Mouse (Mus musculus) liver, adult 2 months (tissue): ENCODE measurements at regions not wholly inside any gene's neighbourhood (a gene's known extent, or its start where the extent isn't known, plus 50 kb on each side); places are given as distances from the start of the nearest gene placed in this dataset.

Experiments
- DNase-seq: peaks from one replicate; pipeline ENCODE4 v3.0.0-alpha.2; 2011; ENCODE audit warnings: low read depth, low spot score; ENCODE audit errors: extremely low read depth
- H3K27ac ChIP-seq: fragments of 200-500 bp; replicated peaks from 2 replicates; pipeline ENCODE4 v1.5.1; 2012; ENCODE audit warnings: low read depth, mild to moderate bottlenecking, control low read depth, inconsistent platforms, low read length; ENCODE audit not compliant: insufficient read depth
- H3K27me3 ChIP-seq: fragments of 200-500 bp; 2 replicates; pipeline ENCODE4 v1.6.1; 2012; ENCODE audit warnings: mild to moderate bottlenecking, moderate library complexity, low read length, inconsistent platforms; ENCODE audit not compliant: control insufficient read depth, insufficient read depth
- H3K36me3 ChIP-seq: fragments of 200-500 bp; 2 replicates; pipeline ENCODE4 v1.6.1; 2012; ENCODE audit warnings: low read length, inconsistent platforms; ENCODE audit not compliant: control insufficient read depth, insufficient read depth
- H3K4me1 ChIP-seq: fragments of 200-500 bp; 2 replicates; pipeline ENCODE4 v1.6.1; 2011; ENCODE audit warnings: low read length; ENCODE audit not compliant: control insufficient read depth, insufficient read depth
- H3K4me3 ChIP-seq: fragments of 200-500 bp; 2 replicates; pipeline ENCODE4 v1.5.1; 2011; ENCODE audit warnings: low read depth, mild to moderate bottlenecking, control low read depth, low read length, moderate library complexity; ENCODE audit not compliant: insufficient read depth
- H3K79me2 ChIP-seq: fragments of 200-500 bp; 2 replicates; pipeline ENCODE4 v1.6.1; 2012; ENCODE audit warnings: inconsistent platforms, mild to moderate bottlenecking, low read length, moderate library complexity; ENCODE audit not compliant: control insufficient read depth, insufficient read depth
- H3K9ac ChIP-seq: fragments of 200-500 bp; 2 replicates; pipeline ENCODE4 v1.6.1; 2012; ENCODE audit warnings: low read depth, mild to moderate bottlenecking, control low read depth, inconsistent platforms, low read length
- CTCF ChIP-seq: fragments of 200-500 bp; IDR thresholded peaks from 2 replicates; pipeline ENCODE4 v1.5.1; 2011; ENCODE audit warnings: low read depth, low read length, control low read depth
- POLR2A ChIP-seq: fragments of 200-500 bp; IDR thresholded peaks from 2 replicates; pipeline ENCODE4 v1.6.1; 2011; ENCODE audit warnings: low read length, control low read depth; ENCODE audit not compliant: insufficient read depth; ENCODE audit errors: extremely low read depth
- WGBS: fragments of 180-500 bp; shearing (Covaris S2); methylation state at CpG from one replicate; pipeline ENCODE4 v1.1.7; 2018; 5-methylcytosine and 5-hydroxymethylcytosine counted together

- TF ChIP-seq CTCF (no peak), POLR2A (no peak)
- Histone ChIP-seq H3K4me3 (peak overlapping the region; percentile 58; the same call in 1 of the 2 replicates), H3K79me2 (no peaks in the 10 kb centered on the region), H3K27ac (no peak overlapping the region; the same call in 1 of the 2 replicates), H3K36me3 (no peaks in the 10 kb centered on the region), H3K9ac (peak overlapping the region; percentile 59), H3K4me1 (peaks cover 5% of the 10 kb centered on the region; the same call in 1 of the 2 replicates), H3K27me3 (no peaks in the 10 kb centered on the region)
- DNase-seq = no peak
- WGBS = 37% methylated on average over 9 of the region's 9 CpGs
Observed at GRCm38 (mm10) chr15:36939153-36939552, 68.4 kb downstream of the Zfp706 start.

GRCm38 (mm10) chr15:36938511-36939150, 68.9 kb downstream of the Zfp706 start:
- under 1% methylated on average over 57 of the region's 57 CpGs for WGBS

GRCm38 (mm10) chr15:36937757-36938498, 69.6 kb downstream of the Zfp706 start:
- Histone ChIP-seq H3K9ac (peak overlapping the region; percentile 69), H3K27ac (peak overlapping the region; percentile 62), H3K27me3 (no peaks in the 10 kb centered on the region), H3K36me3 (no peaks in the 10 kb centered on the region), H3K4me3 (peak overlapping the region; percentile 58), H3K79me2 (no peaks in the 10 kb centered on the region), H3K4me1 (peaks cover 5% of the 10 kb centered on the region; the same call in 1 of the 2 replicates)
- DNase-seq = peak; percentile 27
- no peak for TF ChIP-seq POLR2A
- TF ChIP-seq CTCF = no peak
- WGBS = 34% methylated on average over 13 of the region's 13 CpGs

More at GRCm38 (mm10) chr15:36938511-36939150, 68.9 kb downstream of the Zfp706 start:
- Histone ChIP-seq H3K27ac (peak overlapping the region; percentile 62), H3K4me1 (peaks cover 5% of the 10 kb centered on the region; the same call in 1 of the 2 replicates), H3K9ac (peak overlapping the region; percentile 69), H3K79me2 (no peaks in the 10 kb centered on the region), H3K4me3 (peak overlapping the region; percentile 58), H3K36me3 (no peaks in the 10 kb centered on the region), H3K27me3 (no peaks in the 10 kb centered on the region)
- DNase-seq = peak; percentile 72
- TF ChIP-seq POLR2A (0 out of 2 replicates have a peak, but pooled peaks have one; percentile 47), CTCF (0 out of 2 replicates have a peak, but pooled peaks have one; percentile 0)

GRCm38 (mm10) chr15:36937067-36937657, 70.4 kb downstream of the Zfp706 start:
- DNase-seq = no peak
- H3K36me3 ChIP-seq = no peaks in the 10 kb centered on the region
- no peak overlapping the region for H3K4me3 ChIP-seq
- H3K27ac ChIP-seq = no peak overlapping the region
- no peak for TF ChIP-seq CTCF
- no peak for TF ChIP-seq POLR2A
- H3K9ac ChIP-seq = no peak overlapping the region
- no peaks in the 10 kb centered on the region for H3K79me2 ChIP-seq
- H3K27me3 ChIP-seq = no peaks in the 10 kb centered on the region
- H3K4me1 ChIP-seq = peaks cover 5% of the 10 kb centered on the region; the same call in 1 of the 2 replicates
- 86% methylated on average over 11 of the region's 11 CpGs for WGBS

- H3K27me3 ChIP-seq = no peaks in the 10 kb centered on the region
- peaks cover 5% of the 10 kb centered on the region; the same call in 1 of the 2 replicates for H3K4me1 ChIP-seq
Observed at GRCm38 (mm10) chr15:36934801-36935200, 72.8 kb downstream of the Zfp706 start.

More at GRCm38 (mm10) chr15:36934801-36935200, 72.8 kb downstream of the Zfp706 start:
- no peak overlapping the region for H3K4me3 ChIP-seq
- DNase-seq = no peak
- no peak overlapping the region for H3K27ac ChIP-seq
- WGBS = 81% methylated on average over 2 of the region's 3 CpGs
- H3K9ac ChIP-seq = no peak overlapping the region
- no peak for TF ChIP-seq CTCF
- TF ChIP-seq POLR2A = no peak
- H3K36me3 ChIP-seq = no peaks in the 10 kb centered on the region
- H3K79me2 ChIP-seq = no peaks in the 10 kb centered on the region
